Mouse (Mus musculus) olfactory bulb, adult 2 months (tissue): Measurements from ENCODE around the gene Dnah10. TPM values are rescaled to one million over a fixed set of nuclear protein-coding genes. Genes with fewer than 3 reads are reported as not detected.

ENCODE experiments used
- H3K27ac ChIP-seq: fragments of 200-500 bp; 2 replicates; pipeline ENCODE4 v1.5.1; 2012; ENCODE audit warnings: low read depth, low read length; ENCODE audit not compliant: insufficient read depth
- H3K4me1 ChIP-seq: fragments of 200-500 bp; 2 replicates; pipeline ENCODE4 v1.6.1; 2012; ENCODE audit warnings: low read length; ENCODE audit not compliant: control insufficient read depth, insufficient read depth
- H3K4me3 ChIP-seq: fragments of 200-500 bp; 2 replicates; pipeline ENCODE4 v1.5.1; 2012; ENCODE audit warnings: mild to moderate bottlenecking, low read depth, low read length, moderate library complexity; ENCODE audit not compliant: insufficient read depth
- CTCF ChIP-seq: fragments of 200-500 bp; IDR thresholded peaks from 2 replicates; pipeline ENCODE4 v1.5.1; 2012; ENCODE audit warnings: low read depth, mild to moderate bottlenecking, low read length, moderate library complexity; ENCODE audit not compliant: insufficient read depth
- POLR2A ChIP-seq: fragments of 200-500 bp; IDR thresholded peaks from 2 replicates; pipeline ENCODE4 v1.6.1; 2012; ENCODE audit warnings: mild to moderate bottlenecking, low read depth, low read length, moderate library complexity; ENCODE audit not compliant: insufficient read depth
- WGBS: fragments of 180-500 bp; shearing (Covaris S2); methylation state at CpG from one replicate; pipeline ENCODE4 v1.1.7; 2018; 5-methylcytosine and 5-hydroxymethylcytosine counted together
- polyA plus RNA-seq: library from polyadenylated mRNA; stranded (reverse); fragments of >200 nt; gene quantifications from 2 replicates; pipeline ENCODE4 v1.2.4, GENCODE M21; 2012; ENCODE audit warnings: low replicate concordance; ENCODE audit not compliant: missing spikeins, insufficient read depth, insufficient read length

The Dnah10 gene
- polyA plus RNA-seq, 1 experiment: not detected

DNA sequence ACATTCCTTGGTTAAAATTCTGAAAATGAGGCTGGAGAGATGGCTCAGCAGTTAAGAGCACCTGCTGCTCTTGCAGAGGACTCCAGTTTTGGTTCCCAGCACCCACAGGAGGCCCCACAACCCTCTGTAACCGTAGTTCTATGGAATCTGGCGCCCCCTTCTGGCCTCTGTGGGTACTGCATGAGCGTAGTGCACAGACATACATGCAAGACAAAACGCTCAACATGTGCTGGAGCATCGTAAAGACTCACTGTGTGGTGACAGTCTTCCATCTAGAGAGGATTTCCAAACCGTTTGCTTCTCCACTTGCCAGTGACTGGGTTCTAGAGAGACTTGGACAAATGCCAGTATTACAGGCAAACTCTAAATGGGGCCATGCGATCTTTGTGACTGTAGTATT is 60.8 kb downstream of the Dnah10 start:
- no peaks in the 10 kb centered on the region for H3K4me1 ChIP-seq
- WGBS: 78% methylated on average over 7 of the region's 7 CpGs
- no peak overlapping the region for H3K27ac ChIP-seq
- no peak overlapping the region for H3K4me3 ChIP-seq
- TF ChIP-seq POLR2A (no peak), CTCF (peak; percentile 26; the same call in 1 of the 2 replicates)

DNA sequence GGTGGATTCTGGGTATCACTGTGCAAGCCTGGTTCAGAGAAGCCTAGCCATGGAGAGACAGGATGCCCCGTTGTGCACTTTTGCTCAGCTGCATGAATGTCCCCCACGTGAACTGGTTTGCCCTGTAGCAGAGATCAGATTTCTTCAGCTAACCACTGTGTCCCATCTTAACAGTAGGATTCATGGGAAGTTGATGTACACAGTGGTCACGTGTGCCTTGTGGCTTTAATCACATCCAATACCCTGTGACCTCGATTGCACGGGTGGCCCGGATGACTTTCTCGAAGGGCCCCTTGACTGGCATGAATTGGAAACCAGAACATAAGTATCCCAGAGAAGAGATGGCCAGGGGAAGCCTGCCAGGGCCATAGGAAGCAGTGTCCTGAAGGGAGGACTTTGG is 67.2 kb downstream of the Dnah10 start:
- 87% methylated on average over 7 of the region's 7 CpGs for WGBS
- H3K4me3 ChIP-seq: no peak overlapping the region

DNA sequence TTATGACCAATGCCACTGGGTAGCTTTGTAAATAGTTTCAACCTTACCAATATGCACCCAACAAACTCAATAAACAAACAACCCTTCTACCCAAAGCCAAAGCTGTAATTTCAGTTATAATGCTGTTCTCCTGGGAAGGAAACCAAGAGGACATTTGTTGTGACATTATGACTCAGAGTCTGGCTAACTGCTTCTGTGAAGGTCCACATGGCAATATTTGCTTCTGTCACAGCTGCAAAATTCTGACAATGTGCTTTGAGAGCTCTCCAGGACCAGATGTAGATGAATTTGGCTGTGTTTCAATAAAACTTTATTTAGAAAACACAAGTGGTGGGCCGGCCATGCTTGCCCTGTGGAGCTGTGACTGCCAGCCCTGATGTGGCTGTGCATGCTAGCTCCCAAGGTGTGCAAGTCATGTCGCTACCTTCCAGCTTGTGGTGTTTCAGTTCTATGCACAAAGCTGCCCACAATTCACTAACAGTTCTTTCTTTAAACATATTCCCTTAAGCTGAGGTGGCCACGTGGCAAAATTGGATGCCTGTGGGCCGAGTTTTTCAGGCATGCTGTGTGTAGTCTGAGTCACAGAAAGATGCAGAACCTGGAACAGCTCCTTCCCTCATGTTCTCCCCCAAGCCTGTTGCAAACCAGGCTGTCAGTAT is 85.0 kb downstream of the Dnah10 start:
- H3K4me3 ChIP-seq: no peak overlapping the region
- H3K27ac ChIP-seq: no peak overlapping the region
- no peak for TF ChIP-seq CTCF
- TF ChIP-seq POLR2A: no peak
- H3K4me1 ChIP-seq: peaks cover 4% of the 10 kb centered on the region; the same call in 1 of the 2 replicates
- 67% methylated on average over 4 of the region's 4 CpGs for WGBS

More for the DNA sequence above, 67.2 kb downstream of the Dnah10 start:
- Histone ChIP-seq H3K27ac (no peak overlapping the region), H3K4me1 (no peaks in the 10 kb centered on the region)
- TF ChIP-seq POLR2A (no peak), CTCF (no peak)

DNA sequence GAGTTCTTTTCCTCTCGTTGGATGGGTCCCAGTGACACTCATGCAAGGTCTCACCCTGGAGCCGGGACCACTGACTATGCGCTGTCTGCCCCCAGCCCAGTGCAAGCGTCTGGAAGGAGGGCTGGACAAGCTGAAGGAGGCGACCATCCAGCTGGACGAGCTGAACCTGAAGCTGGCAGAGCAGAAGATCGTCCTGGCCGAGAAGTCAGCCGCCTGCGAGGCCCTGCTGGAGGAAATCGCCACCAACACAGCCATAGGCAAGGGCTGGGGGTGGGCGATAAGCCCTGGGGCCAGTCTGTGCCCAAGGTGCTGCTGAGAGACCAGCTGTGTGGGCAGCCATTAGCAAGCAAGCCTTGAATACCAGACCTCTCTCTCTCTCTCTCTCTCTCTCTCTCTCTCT is 87.6 kb downstream of the Dnah10 start:
- H3K4me3 ChIP-seq: no peak overlapping the region
- H3K27ac ChIP-seq: no peak overlapping the region
- TF ChIP-seq POLR2A: no peak
- no peak for TF ChIP-seq CTCF
- peaks cover 5% of the 10 kb centered on the region; the same call in 1 of the 2 replicates for H3K4me1 ChIP-seq
- 86% methylated on average over 12 of the region's 12 CpGs for WGBS

DNA sequence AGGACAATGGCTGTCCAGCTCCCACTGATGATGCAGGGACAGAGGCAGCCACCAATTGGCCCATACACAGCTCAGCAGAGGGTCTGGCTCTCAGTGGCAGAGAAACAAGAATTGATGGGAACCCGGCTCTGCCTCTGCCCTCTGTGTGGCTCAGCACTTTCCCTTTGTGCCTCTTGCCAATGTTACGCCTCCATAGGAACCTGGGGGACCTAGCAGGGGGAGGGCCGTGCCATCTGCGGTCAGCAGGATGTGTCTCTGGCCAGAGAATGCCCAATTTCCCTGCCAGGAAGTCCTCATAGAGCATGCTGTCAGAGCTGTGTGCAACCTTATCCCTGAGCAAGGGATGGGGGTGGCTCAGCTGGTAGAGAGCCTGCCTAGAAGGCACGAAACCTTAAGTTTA is 89.9 kb downstream of the Dnah10 start:
- no peak overlapping the region for H3K27ac ChIP-seq
- H3K4me1 ChIP-seq: peaks cover 5% of the 10 kb centered on the region; the same call in 1 of the 2 replicates
- no peak for TF ChIP-seq CTCF
- TF ChIP-seq POLR2A: no peak
- H3K4me3 ChIP-seq: no peak overlapping the region
- 55% methylated on average over 5 of the region's 5 CpGs for WGBS

DNA sequence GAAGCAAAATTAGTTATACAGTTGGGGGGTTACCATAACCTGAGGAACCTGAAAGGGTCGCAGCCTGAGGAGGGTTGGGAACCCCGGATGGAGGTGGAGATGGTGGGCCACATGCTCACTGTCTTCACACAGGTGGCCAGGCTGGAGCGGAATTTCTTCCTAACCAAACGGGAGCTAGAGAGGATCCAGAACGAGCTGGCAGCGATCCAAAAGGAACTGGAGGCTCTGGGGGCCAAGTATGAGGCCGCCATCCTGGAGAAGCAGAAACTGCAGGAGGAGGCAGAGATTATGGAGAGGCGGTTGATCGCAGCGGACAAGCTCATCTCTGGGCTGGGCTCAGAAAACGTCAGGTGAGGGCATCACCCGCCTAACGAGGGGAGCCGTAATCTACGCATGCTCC is 92.2 kb downstream of the Dnah10 start:
- Histone ChIP-seq H3K27ac (no peak overlapping the region), H3K4me1 (peaks cover 5% of the 10 kb centered on the region; the same call in 1 of the 2 replicates), H3K4me3 (no peak overlapping the region)
- no peak for TF ChIP-seq CTCF
- TF ChIP-seq POLR2A: no peak
- WGBS: 80% methylated on average over 15 of the region's 15 CpGs

DNA sequence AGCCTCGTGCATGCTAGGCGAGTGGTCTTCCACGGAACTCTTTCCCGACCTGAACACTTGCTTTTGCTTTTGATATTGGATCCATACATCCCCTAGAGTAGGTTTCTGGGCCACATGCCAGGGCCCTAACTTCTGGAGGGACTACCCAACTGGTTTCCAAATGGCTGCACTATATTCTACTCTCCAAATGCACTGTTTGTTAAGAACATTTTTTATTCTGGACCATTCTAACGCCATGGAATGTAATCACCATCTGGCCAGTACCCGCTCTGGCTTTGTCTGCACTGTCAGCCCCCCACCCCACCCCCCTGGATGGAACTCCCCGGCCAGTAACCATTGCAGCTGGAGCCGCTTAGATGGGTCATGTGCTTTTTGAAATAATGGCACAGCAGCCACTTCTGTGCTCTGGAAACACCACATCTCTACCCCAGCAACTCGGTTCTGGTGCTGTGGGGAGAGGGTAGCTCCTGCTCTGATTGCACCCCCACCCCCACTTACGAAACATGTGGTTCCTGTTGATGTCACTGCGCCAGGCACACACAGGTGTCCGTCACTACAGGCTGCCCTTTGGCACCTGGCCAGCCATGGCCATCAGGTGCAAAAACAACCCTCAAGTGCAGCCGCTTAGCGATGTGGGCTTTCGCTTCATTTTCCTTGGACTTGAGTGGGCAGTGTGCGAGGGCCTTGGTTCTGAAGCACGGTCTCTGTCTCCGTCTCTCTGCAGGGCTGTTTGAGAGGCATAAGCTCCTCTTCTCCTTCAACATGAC is 97.4 kb downstream of the Dnah10 start:
- Histone ChIP-seq H3K4me3 (no peak overlapping the region), H3K27ac (no peak overlapping the region), H3K4me1 (no peaks in the 10 kb centered on the region)
- 67% methylated on average over 18 of the region's 18 CpGs for WGBS
- TF ChIP-seq CTCF: no peak
- TF ChIP-seq POLR2A: no peak

DNA sequence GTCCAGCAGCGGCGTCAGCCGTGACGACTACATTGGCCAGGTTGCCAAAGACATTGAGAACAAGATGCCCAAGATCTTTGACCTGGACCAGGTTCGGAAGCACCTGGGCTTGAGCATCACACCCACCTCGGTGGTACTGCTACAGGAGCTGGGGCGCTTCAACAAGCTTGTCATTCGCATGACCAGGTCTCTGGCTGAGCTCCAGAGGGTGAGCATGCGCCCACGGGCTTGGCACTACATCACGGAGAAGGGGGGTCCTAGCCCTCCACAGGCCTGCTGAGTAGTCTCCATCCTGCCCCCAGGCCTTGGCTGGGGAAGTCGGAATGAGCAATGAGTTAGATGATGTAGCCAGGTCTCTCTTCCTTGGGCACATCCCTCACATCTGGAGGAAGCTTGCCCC is 105.4 kb downstream of the Dnah10 start:
- WGBS: 79% methylated on average over 12 of the region's 12 CpGs
- H3K4me3 ChIP-seq: no peak overlapping the region
- H3K4me1 ChIP-seq: no peaks in the 10 kb centered on the region
- no peak overlapping the region for H3K27ac ChIP-seq
- TF ChIP-seq POLR2A (no peak), CTCF (no peak)

DNA sequence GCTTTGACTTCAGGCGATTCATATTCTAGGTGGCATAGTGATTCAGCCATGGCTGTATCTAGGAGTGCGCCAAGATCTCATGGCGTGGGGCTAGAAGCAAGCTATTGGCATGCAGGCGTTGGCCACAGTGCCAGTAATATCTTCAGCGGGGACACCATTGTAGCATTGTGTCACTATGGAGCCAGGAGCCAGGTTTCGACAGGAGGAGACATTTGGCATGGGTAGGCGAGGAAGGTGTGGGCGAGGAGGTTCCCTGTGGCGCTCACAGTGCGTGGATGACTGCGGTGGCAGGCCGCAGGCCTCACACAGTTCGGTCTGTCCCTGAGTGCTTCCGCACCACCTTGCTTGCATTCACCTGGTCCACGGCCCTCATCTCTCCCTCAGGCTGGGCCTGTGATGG is 110.3 kb downstream of the Dnah10 start:
- Histone ChIP-seq H3K4me3 (no peak overlapping the region), H3K27ac (no peak overlapping the region), H3K4me1 (peaks cover 1% of the 10 kb centered on the region; the same call in 1 of the 2 replicates)
- 89% methylated on average over 15 of the region's 15 CpGs for WGBS
- TF ChIP-seq POLR2A (no peak), CTCF (no peak)
